Mouse (Mus musculus) stomach, postnatal 0 days (tissue): Measurements from ENCODE around the gene Dach1.

ENCODE experiments used
- CTCF ChIP-seq: IDR thresholded peaks from 2 replicates; pipeline ENCODE4 v1.5.1; 2016; ENCODE audit warnings: antibody characterized with exemption, low read depth, mild to moderate bottlenecking, moderate library complexity
- EP300 ChIP-seq: optimal IDR thresholded peaks from 2 replicates; pipeline ENCODE3; 2016; ENCODE audit warnings: antibody characterized with exemption

DNA sequence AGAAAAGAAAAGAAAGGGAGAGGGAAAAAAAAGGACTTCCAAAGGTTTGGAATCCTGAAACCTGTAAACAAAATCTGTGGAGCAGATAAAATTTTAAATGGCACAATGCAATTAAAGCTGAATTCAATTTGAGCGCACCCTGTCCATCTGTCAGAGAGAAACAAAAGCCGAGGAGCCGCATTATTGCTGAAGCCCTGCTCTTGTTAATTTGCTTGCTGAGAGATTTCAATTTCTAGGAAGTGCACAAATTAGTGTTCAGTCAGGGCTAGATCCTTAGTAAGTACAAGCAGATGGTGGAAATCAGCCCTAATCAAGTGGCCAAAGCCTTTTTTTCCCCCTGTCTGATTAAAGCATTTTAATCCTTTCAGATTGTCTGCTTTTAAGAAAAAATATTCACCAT is 60.8 kb downstream of the Dach1 start:
- TF ChIP-seq EP300: no peak
- TF ChIP-seq CTCF: no peak
